Mouse (Mus musculus) cerebellum, adult 9-10 months (tissue): ENCODE data around the gene Plppr3.
A peak's percentile ranks its signal among the peaks of the same experiment; 100 is the strongest.

Experiments
- DNase-seq: peaks from one replicate; pipeline ENCODE4 v3.0.0; 2022

The Plppr3 gene

GRCm38 (mm10) chr10:79865801-79866295 lies 8.6 kb downstream of the Plppr3 start:
- peak; percentile 58 for DNase-seq

DNA sequence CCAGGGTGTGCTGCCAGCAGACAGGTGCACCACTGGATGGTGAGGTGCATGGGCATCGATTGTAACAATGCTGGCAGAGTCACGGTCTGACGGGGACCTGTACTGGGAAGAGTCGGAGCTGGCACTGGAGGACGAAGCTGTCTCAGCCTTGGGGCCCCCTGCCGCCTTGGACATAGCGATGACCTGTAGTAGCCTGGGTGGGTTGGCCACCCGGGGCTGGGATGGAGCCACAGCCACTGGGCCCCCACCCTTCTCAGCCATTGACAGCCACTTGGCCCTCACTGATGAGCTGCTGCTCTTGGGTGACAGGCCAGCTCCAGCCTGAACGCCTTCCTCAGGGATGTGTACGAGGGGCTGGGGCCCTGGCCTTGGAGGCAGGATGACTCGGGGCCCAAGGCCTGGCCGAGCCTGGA lies 9.2 kb downstream of the Plppr3 start:
- peak; percentile 38 for DNase-seq

GRCm38 (mm10) chr10:79864351-79865188 lies 9.9 kb downstream of the Plppr3 start:
- DNase-seq, result no peak

DNA sequence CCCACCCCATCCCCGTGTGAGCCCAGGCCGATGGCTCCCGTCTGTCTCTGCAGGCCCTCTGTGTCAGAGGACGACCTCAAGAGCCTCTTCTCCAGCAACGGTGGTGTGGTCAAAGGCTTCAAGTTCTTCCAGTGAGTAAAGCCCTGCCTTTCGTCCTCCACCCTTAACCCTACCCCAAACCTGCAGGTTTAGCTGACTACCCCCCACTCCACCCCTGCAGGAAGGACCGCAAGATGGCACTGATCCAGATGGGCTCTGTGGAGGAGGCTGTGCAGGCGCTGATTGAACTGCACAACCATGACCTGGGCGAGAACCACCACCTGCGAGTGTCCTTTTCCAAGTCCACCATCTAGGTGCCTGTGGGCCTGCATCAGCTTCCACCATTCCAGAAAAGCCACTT lies 11.5 kb downstream of the Plppr3 start:
- DNase-seq, result no peak

GRCm38 (mm10) chr10:79862049-79862788 lies 12.2 kb downstream of the Plppr3 start:
- DNase-seq, result no peak

GRCm38 (mm10) chr10:79861230-79862048 lies 13.0 kb downstream of the Plppr3 start:
- peak; percentile 78 for DNase-seq

- DNase-seq, result no peak
Measured at GRCm38 (mm10) chr10:79860079-79860911, 14.1 kb downstream of the Plppr3 start.

GRCm38 (mm10) chr10:79859116-79859515 lies 15.3 kb downstream of the Plppr3 start:
- no peak for DNase-seq

DNA sequence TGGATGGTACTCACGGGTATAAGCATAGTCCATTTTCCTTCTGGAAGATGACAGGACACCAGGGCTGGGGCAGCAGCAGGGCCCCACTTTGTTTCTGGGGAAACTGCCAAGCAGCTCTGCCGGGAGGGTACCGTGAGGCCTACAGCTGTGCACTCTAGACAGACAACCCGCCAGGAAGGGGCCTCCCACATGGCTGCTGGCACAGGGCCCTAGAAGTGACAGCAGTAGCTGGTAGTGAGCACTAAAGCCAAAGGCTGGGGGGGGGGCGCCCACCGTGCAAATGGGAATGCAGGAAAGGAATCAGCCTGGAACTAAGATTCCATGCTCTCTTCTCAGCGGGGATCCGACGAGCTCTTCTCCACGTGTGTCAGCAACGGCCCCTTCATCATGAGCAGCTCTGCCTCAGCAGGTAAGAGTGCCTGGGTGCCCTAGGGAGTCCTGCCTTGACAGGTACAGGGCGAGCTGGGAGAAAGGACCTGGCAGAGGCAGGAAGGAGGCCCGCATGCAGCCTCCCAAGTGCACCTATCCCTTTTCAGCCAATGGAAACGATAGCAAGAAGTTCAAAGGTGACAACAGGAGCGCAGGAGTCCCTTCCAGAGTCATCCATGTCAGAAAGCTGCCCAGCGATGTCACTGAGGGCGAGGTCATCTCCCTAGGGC lies 15.9 kb downstream of the Plppr3 start:
- DNase-seq, result peak; percentile 75

- peak; percentile 38 for DNase-seq
Measured at GRCm38 (mm10) chr10:79857894-79858293, 16.5 kb downstream of the Plppr3 start.

DNA sequence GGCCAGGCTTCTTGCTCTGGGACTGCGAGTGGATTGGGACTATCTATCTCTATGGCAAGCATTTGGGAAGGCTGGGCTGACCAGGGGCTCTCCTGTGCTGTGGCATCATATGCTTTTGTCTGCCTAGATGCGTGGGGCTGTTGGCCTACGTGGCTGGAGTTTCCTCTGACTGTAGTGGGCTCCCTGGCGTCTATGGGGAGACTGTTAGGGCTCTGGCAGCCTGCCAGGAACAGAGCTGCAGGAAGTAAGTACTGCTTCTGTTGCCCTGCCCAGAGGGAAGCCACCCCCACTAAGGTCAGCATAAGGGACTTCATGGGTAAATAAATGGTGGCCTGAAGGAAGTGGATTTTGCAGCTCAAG lies 17.0 kb downstream of the Plppr3 start:
- DNase-seq, result peak; percentile 68

DNA sequence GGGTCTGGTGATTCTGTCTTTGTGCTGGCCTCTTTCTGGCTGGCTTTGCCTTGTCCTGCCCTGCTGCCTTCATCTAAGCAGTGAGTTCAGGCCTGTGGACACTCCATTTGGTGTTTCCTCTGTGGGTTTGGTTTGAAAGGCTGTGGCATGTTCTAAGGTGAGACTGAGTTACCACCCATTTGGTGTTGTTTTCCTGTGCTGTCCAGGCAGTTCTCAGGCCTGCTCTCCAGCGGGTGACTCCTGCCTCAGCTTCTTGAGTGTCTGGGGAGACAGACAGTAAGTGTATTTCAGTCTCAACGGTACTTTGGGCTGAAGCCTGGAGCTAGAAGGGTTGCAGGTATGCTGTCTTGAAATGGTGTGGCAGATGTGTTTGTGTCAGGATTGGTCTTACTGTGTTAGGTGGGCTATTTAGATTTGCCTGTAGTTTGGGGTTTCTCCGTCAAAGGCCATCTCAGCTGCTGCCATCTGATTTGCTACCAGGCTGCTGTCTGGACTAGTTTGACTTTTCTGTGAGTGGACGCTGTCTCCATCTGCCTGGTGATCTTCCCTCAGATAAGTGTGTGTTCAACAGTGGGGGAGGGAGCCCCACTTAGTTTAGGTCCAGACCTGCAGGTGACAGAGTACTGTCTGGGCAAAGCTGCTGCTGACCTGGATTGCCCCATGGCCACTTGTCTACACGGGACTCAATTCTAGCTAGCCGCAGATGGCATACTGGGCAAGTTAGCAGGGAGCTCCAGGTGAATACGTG lies 17.6 kb downstream of the Plppr3 start:
- DNase-seq, result peak; percentile 39

GRCm38 (mm10) chr10:79856280-79856679 lies 18.2 kb downstream of the Plppr3 start:
- DNase-seq, result peak; percentile 50

DNA sequence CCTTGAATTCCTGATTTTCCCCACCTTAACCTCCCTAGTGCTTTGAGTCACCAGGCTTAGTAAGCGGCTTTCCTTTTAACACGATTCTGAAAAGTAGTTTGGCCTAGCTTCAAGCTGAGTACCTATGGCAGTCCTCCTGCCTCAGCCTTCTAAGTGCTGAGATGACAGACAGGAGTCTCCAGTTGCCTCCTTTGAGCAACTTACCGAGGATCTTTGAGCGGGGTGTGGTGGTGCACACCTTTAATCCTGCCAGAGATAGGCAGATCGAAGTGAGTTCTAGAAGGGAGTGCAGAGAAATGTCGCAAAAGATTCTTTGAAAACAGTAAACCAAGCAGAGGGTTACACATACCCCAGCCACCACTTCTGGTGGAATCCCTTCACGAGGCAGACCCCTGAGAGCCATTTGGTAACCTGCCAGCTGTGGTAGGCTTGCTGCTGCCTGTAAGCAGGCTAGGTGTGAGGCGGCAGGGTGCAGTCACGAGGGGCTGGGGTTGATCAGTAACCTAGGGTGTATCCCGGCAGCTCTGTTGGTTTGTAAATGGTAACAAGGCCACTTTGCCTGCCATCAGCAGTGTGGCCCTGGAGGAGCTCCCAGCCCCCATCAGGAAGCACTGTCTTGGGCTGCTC lies 18.8 kb downstream of the Plppr3 start:
- peak; percentile 77 for DNase-seq

- DNase-seq, result peak; percentile 76
Measured at GRCm38 (mm10) chr10:79854801-79855541, 19.5 kb downstream of the Plppr3 start.

- DNase-seq, result peak; percentile 99
Measured at GRCm38 (mm10) chr10:79853860-79854795, 20.3 kb downstream of the Plppr3 start, which contains the start of gene Ptbp1. Ptbp1 (plus strand) TSS chr10:79854427.

DNA sequence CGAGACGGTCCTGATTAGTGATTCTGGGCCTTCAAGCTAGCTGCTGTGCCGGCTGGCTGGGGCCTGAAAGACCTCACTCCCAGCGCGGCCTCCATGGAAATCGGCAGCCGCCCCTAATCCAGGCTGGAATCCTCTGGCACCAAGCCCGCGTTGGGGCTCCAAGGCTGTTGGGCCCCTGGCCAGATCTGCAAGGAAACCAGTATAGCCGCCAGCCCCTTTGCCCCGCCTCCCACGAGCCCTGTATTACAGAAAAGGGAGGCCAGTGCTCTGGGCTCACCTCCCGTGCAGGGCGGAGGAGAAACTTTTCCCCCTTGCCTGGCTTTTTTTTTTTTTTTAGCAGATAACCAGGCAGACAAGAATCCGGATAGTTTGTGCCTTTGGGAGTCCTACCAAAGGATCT lies 21.0 kb downstream of the Plppr3 start:
- peak; percentile 91 for DNase-seq

DNA sequence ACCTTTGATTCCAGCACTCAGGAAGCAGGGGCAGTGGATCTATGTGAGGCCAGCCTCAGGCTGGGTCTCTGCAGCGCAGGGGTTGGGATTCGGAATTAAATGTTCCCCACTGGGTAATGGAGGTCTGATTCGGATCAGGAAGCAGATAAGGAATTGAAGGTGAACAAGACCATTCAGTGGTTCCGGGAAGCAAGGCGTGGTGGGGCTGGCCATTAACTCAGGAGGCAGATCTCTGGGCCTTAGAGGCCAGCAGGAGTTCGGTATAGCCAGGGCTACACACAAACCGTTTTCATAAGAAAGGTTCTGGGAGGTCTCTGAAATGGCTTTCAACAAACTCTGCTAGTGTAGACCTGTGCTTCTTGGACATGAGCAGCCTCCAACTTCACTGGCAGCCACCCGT lies 21.6 kb downstream of the Plppr3 start:
- no peak for DNase-seq
